Mouse (Mus musculus): ENCODE data around the gene Saal1.

DNA sequence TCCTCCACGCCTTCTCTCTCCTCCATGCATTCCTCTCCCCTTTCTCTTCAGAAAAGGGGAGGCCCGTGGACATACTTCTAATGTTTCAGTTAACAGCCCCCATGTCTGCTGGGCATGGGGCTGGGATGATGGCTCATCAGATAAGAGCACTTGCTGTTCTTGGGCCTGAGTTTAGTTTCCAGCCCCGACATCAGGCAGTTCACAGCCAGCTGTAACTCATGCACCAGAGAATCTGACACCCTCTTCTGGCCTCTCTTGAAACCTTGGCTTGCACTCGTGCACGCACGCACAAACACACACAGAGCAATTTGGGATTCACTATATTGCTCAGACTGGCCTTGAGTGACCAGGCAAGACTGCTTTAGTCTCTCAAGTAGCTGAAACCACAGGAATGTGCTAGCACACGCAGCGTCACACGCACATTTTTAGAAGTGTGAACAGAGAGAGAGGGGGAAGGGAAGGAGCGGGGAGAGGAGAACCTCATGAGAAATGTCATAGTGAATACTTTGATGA lies 38.3 kb downstream of the Saal1 start, which contains the start of gene Tph1:
- no peak for TF ChIP-seq CTCF (conservative IDR thresholded peaks at IDR 0.05; ENCODE audit: low read length)
- TF ChIP-seq NANOG (IDR thresholded peaks at IDR 0.05; ENCODE audit: borderline replicate concordance, low read length), result no peak

All from E14TG2a.4 (cell line).